Mouse (Mus musculus) left cerebral cortex, adult 11 months (tissue): Measurements from ENCODE around the gene Tnc.
"Not testable (repeated sequence)": the region's sequence is repeated elsewhere in the genome, so short reads cannot be mapped to it uniquely, and the experiment has no call there.

Source experiments
- DNase-seq: peaks from one replicate; pipeline ENCODE4 v3.0.0; 2022; ENCODE audit warnings: low spot score

The Tnc gene

GRCm38 (mm10) chr4:63969891-63970290 lies 76.9 kb downstream of the Tnc start:
- no peak for DNase-seq

DNA sequence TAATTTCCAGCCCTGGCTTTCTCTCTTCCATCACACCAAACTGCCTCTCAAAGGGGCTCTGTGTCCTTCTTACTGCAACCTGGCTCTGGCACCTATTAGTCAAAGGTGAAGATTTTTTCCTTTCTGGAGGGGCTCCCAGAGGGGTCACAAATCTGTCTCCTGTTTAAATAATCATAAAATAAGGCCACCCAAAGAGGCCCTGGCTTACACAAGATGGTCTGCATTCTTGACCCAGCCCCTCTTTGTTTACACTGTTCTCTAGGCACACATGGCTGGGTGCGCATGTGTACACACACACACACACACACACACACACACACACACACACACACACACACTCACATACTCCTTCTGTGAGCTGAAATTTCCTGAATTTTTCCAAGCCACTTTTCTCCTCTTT lies 83.4 kb downstream of the Tnc start:
- no peak for DNase-seq

DNA sequence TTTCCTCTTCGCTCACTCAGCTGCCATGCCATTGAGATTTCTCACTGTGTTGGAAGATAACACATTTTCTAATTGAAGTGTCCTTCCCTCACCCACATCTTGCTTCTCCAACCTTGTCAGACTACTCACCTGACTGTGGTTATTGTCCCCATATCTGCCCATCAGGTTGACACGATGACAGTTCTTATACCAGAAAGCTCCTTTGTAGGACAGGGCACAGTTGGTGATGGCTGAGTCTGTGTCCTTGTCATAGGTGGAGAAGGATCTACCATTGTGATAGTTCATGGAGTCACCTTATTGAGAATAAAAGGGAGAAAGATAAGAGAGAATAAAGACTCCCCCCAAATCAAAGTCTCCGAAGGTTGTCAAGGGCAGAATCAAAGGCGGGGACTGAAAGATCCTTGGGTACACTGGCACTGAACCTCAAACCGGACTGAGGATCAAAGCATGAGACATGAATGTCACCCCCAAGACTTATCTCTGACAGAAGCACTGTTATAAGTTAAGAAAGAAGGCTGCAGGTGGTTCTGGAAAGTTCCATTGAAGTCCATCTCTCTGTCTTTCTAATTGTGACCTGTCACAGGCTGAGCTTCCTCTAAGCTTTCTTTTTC lies 84.9 kb downstream of the Tnc start:
- DNase-seq: no peak

DNA sequence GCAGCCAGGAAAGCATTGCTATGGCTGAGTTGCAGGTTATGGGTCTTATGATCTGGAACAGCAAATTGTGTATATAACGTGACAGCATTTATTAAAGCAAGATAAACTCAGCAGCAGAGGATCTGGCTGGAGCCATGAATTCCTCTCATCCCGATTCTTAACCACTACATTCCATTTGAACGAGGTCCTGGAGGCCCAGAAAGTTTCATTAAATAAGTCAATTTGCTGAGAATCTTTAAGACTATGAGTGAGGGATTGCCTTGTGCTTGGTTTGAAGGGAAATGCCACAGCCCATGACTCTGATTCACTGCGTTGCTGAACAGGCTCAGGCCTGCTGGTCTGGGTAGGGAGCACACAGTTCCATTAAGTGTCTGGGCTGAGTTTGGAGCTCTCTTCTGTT lies 88.2 kb downstream of the Tnc start:
- DNase-seq: no peak

GRCm38 (mm10) chr4:63950054-63950453 lies 96.8 kb downstream of the Tnc start:
- DNase-seq: no peak

- not testable (repeated sequence) for DNase-seq
Observed at GRCm38 (mm10) chr4:63948688-63949073, 98.1 kb downstream of the Tnc start.

DNA sequence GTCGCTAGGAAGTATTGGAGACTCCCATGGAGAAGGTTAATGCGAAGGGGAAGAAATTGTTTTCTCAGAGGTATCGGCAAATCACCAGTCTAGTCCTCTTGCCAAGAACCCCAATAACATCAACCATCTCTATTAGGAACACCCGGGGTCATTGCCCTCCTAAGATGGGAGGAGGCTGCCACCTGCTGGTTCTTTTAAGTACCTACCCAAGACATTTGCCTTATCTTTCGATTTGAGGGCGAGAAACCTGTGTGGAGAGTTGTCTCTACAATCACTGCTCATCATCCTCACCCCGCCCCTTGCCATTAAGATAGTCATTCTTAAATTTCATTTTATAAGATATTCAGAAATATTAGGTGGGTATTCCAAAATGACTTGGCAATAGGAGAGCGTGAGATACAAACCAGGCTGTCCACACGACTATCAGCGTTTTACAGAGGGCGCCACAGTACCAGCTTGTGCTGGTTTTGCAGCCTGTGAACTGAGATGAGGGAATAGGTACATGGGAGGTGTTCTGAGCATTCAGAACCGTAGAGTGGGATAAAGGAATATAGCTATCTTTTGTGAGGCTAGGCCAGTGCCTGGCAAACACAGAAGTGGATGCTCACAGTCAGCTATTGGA lies 98.6 kb downstream of the Tnc start:
- DNase-seq: peak; percentile 17

DNA sequence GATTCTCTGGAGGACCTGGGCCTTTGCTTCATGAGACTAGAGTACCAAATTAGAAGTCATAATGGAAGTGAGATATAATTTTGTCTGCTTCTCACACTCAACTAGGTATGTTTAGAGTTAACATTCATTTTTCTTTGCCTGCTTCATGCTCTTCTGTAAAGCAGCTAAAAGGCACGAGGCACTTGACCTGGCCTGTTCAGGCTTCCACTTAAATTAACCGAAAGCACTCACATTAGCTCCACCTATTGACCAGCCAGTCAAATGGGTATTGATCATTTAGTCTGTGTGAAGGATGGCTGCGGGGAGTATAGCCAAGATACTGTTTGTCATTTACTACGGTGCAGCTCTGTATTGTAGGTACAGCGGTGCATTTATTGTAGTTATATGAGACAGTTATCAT lies 103.0 kb downstream of the Tnc start:
- no peak for DNase-seq

- no peak for DNase-seq
Observed at GRCm38 (mm10) chr4:63942875-63943274, 103.9 kb downstream of the Tnc start.

DNA sequence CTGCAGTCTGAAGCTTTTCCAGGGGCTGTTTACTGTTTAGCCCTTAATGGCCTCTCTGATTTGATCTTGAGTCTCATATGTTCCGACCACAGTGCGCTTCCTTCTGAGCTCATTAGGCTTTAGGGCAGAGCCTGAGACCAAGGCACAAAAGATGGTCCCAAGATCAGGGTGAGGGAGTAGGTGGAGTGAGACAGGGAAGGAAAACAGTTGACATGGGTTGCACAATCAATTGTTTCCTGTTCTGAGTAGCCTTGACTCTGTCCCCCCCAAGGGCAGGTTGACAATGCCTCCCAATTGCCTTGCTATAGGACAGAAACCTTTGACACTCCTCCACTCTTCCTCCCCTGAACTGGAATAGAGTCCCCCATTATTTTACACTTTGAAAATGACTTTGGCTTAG lies 105.4 kb downstream of the Tnc start:
- DNase-seq: no peak

- no peak for DNase-seq
Observed at GRCm38 (mm10) chr4:63939428-63939827, 107.4 kb downstream of the Tnc start.

DNA sequence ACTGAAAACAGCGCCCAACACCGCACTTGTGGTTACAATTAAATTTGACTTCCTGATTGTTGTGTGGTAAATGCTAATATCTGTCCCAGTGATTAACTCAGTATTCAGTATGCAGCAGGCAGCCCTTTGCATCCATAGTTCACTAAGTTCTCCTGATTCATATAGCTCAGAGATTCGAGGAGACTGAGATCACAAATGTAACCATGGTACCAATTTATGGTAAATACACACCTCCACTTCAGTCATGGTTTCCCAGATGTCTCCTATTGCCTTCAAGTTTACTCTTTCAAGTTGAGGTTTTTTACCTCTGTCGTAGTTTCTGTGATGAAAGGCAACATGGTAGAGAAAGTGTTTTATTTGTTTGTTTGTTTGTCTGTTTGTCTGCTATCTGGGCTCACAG lies 110.9 kb downstream of the Tnc start:
- DNase-seq: no peak

- DNase-seq: no peak
Observed at GRCm38 (mm10) chr4:63935314-63935713, 111.5 kb downstream of the Tnc start.

DNA sequence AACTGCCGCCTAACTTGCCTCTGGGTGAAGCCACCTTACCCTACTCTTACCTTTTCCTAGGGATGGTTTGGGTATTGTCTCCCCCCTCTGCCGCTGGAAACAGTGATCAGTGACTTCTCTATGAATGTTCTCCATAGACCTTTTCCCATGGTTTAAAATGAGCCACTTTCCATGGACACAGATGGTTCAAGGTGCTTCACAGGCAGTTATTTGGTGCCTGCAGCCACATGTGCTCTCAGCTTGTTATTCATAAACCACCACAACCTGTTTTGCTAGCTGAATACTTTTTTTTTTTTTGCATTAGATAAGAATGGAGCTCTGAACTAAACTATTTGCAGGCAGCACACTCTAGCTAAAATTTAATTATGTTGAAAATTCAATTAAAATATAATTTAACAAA lies 116.0 kb downstream of the Tnc start:
- no peak for DNase-seq

DNA sequence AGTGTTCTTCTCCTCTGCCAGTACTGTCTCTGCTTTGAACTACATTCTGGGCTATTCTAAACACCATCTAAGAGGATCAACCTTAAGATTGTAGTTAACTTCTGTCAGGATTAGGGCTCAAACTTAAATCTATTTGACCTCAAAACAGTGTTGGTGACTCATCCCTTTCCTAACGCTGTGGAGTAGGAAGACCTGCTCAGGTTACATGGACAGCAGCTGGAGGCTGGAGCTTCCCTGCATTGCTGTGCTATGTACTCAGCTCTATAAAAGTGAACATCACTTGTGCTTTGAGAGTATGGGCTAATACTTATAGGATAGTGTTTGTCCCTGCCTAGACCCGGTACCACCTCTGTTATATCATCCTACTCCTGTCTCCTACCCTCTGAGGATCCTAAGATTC lies 117.3 kb downstream of the Tnc start:
- DNase-seq: no peak

DNA sequence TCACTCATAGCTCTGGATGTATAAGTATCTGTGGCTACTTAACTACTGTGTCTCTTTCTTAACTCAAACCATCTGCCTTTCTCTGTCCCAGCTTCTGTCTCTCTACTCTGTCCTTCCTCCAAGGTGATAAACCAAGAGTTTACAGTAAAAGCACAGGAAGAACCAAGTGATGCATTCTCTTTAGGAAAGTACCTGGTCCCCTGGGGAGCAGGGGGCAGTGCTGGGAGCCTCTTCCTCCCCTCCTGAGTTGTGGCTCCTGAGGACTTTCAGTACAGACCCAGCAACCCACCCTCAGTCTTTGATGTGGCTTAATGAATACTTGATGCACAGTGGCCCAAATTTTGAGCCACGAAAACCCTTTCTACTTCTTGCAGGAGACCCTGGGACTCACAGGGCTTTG lies 118.6 kb downstream of the Tnc start:
- DNase-seq: no peak

- no peak for DNase-seq
Observed at GRCm38 (mm10) chr4:63917181-63917580, 129.6 kb downstream of the Tnc start.

- DNase-seq: no peak
Observed at GRCm38 (mm10) chr4:63916753-63917152, 130.1 kb downstream of the Tnc start.

DNA sequence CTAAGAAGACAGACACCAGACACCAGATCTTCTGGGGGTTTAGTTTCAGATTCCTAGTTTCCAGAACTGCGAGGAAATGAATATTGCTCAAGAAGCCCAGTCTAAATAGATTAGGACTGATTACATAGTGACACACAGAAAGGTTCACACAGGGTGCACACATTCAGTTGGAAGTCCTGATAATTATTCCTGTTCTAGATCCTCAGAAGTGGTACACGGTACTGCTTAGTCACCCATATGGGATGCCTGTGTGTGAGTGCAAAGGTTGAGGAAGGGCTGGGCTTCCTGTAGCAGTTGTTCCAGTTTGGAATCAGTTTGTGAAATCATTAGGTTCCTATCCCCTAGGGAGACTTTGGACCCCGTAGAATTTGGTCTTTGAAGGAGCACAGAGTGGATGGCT lies 130.5 kb downstream of the Tnc start:
- no peak for DNase-seq
